Mouse (Mus musculus) heart, embryonic 16.5 days (tissue): Measurements from ENCODE around the gene Calml4. TPM values are rescaled to one million over a fixed set of nuclear protein-coding genes. Genes with fewer than 3 reads are reported as not detected.
A peak's percentile ranks its signal among the peaks of the same experiment; 100 is the strongest.
"Not testable (repeated sequence)": the region's sequence is repeated elsewhere in the genome, so short reads cannot be mapped to it uniquely, and the experiment has no call there.

Experiments used
- ATAC-seq: fragments of 200-750 bp; cut with Nextera tagmentation; replicated peaks from 2 replicates; pipeline ENCODE4 v1.8.0; 2017; ENCODE audit warnings: moderate number of reproducible peaks; ENCODE audit not compliant: insufficient read depth, low FRiP score; ENCODE audit errors: extremely low read depth
- H3K27ac ChIP-seq: fragments of 300-500 bp; sonication (generic); 2 replicates; pipeline ENCODE4 v1.5.1; 2014; ENCODE audit warnings: mild to moderate bottlenecking, low read length, control low read depth, moderate library complexity
- H3K27me3 ChIP-seq: fragments of 300-500 bp; sonication (generic); 2 replicates; pipeline ENCODE4 v1.6.1; 2014; ENCODE audit warnings: low read length, mixed read lengths; ENCODE audit not compliant: control insufficient read depth, insufficient read depth
- H3K36me3 ChIP-seq: fragments of 300-500 bp; sonication (generic); 2 replicates; pipeline ENCODE4 v1.6.1; 2014; ENCODE audit not compliant: control insufficient read depth, insufficient read depth
- H3K4me1 ChIP-seq: fragments of 300-500 bp; sonication (generic); 2 replicates; pipeline ENCODE4 v1.6.1; 2014; ENCODE audit warnings: low read length, mixed read lengths; ENCODE audit not compliant: control insufficient read depth, insufficient read depth
- H3K4me2 ChIP-seq: fragments of 300-500 bp; sonication (generic); 2 replicates; pipeline ENCODE4 v1.6.1; 2014; ENCODE audit warnings: low read depth, mild to moderate bottlenecking, control low read depth, low read length
- H3K4me3 ChIP-seq: fragments of 300-500 bp; sonication (generic); 2 replicates; pipeline ENCODE4 v1.5.1; 2014; ENCODE audit warnings: mild to moderate bottlenecking, control low read depth, low read length
- H3K9ac ChIP-seq: fragments of 300-500 bp; sonication (generic); 2 replicates; pipeline ENCODE4 v1.6.1; 2014; ENCODE audit warnings: low read length, control low read depth
- H3K9me3 ChIP-seq: fragments of 300-500 bp; sonication (generic); replicated peaks from 2 replicates; pipeline ENCODE4 v1.6.1; 2016; ENCODE audit warnings: low read length; ENCODE audit not compliant: control insufficient read depth
- whole genome bisulfite sequencing: fragments of 180-500 bp; shearing (Covaris S2); extraction: QIAGEN DNeasy Blood & Tissue Kit; methylation state at CpG from one replicate; pipeline ENCODE4 v1.1.7; 2014; 5-methylcytosine and 5-hydroxymethylcytosine counted together
- polyA plus RNA-seq: library from polyadenylated mRNA; unstranded; fragments of >200 nt; fragmentation: Nextera tagmentation; extraction: Ambion mirVana; gene quantifications from 2 replicates; pipeline ENCODE4 v1.2.1, GENCODE M21; 2015

Gene Calml4
- polyA plus RNA-seq, 1 experiment from 2014 or later = 4.2 TPM

GRCm38 (mm10) chr9:62860102-62860501, 2.2 kb downstream of the Calml4 start:
- not testable (repeated sequence) for H3K27me3 ChIP-seq, H3K9ac ChIP-seq, H3K27ac ChIP-seq, H3K4me1 ChIP-seq, ATAC-seq, H3K4me3 ChIP-seq, H3K36me3 ChIP-seq, H3K9me3 ChIP-seq, H3K4me2 ChIP-seq
- WGBS = 52% methylated on average over 6 of the region's 7 CpGs

GRCm38 (mm10) chr9:62860866-62861265, 3.0 kb downstream of the Calml4 start:
- Histone ChIP-seq H3K27me3 (no peaks in the 10 kb centered on the region), H3K4me3 (no peak overlapping the region), H3K27ac (no peak overlapping the region), H3K36me3 (no peaks in the 10 kb centered on the region), H3K4me2 (no peak overlapping the region), H3K9ac (no peak overlapping the region), H3K9me3 (no peaks in the 10 kb centered on the region), H3K4me1 (peaks cover 7% of the 10 kb centered on the region)
- no peak for ATAC-seq
- 64% methylated on average over 4 of the region's 4 CpGs for WGBS

- not testable (repeated sequence) for H3K9me3 ChIP-seq, H3K4me3 ChIP-seq, H3K27me3 ChIP-seq, H3K9ac ChIP-seq, H3K4me2 ChIP-seq, H3K4me1 ChIP-seq, H3K36me3 ChIP-seq, ATAC-seq, H3K27ac ChIP-seq
- WGBS = 85% methylated on average over 3 of the region's 4 CpGs
Measured at GRCm38 (mm10) chr9:62869236-62869635, 11.4 kb downstream of the Calml4 start.

GRCm38 (mm10) chr9:62870728-62871127, 12.8 kb downstream of the Calml4 start:
- no peaks in the 10 kb centered on the region for H3K36me3 ChIP-seq
- no peak overlapping the region for H3K4me3 ChIP-seq
- no peaks in the 10 kb centered on the region for H3K27me3 ChIP-seq
- no peaks in the 10 kb centered on the region for H3K9me3 ChIP-seq
- H3K9ac ChIP-seq = no peak overlapping the region
- no peak for ATAC-seq
- H3K4me1 ChIP-seq = no peaks in the 10 kb centered on the region
- no peak overlapping the region for H3K4me2 ChIP-seq
- no peak overlapping the region for H3K27ac ChIP-seq

- Histone ChIP-seq H3K4me2 (no peak overlapping the region), H3K36me3 (peaks cover 9% of the 10 kb centered on the region), H3K4me3 (no peak overlapping the region), H3K9ac (no peak overlapping the region), H3K27ac (no peak overlapping the region), H3K9me3 (no peaks in the 10 kb centered on the region), H3K27me3 (no peaks in the 10 kb centered on the region), H3K4me1 (peaks cover 14% of the 10 kb centered on the region)
- ATAC-seq = no peak
- WGBS = 75% methylated on average over 7 of the region's 7 CpGs
Measured at GRCm38 (mm10) chr9:62876966-62877616, 19.2 kb downstream of the Calml4 start.

- Histone ChIP-seq H3K27me3 (no peaks in the 10 kb centered on the region), H3K36me3 (peaks cover 12% of the 10 kb centered on the region), H3K27ac (no peak overlapping the region), H3K4me2 (no peak overlapping the region), H3K4me1 (peaks cover 16% of the 10 kb centered on the region), H3K9me3 (no peaks in the 10 kb centered on the region), H3K9ac (no peak overlapping the region), H3K4me3 (no peak overlapping the region)
- no peak; the same call in 1 of the 2 replicates for ATAC-seq
- WGBS = 68% methylated on average over 2 of the region's 2 CpGs
Measured at GRCm38 (mm10) chr9:62877825-62878224, 19.9 kb downstream of the Calml4 start.

- Histone ChIP-seq H3K4me2 (no peak overlapping the region), H3K36me3 (peaks cover 31% of the 10 kb centered on the region), H3K9me3 (no peaks in the 10 kb centered on the region), H3K4me3 (no peak overlapping the region), H3K27me3 (no peaks in the 10 kb centered on the region), H3K27ac (peak overlapping the region; percentile 41), H3K9ac (no peak overlapping the region), H3K4me1 (peaks cover 14% of the 10 kb centered on the region)
- ATAC-seq = peak; percentile 73
- 44% methylated on average over 12 of the region's 12 CpGs for WGBS
Measured at GRCm38 (mm10) chr9:62881871-62882270, 24.0 kb downstream of the Calml4 start.

GRCm38 (mm10) chr9:62894486-62894885, 36.6 kb downstream of the Calml4 start:
- H3K27ac ChIP-seq = peak overlapping the region; percentile 57
- 43% methylated on average over 1 of the region's 1 CpGs for WGBS
- H3K9me3 ChIP-seq = peaks cover 2% of the 10 kb centered on the region; the same call in 1 of the 2 replicates
- no peak overlapping the region for H3K4me2 ChIP-seq
- H3K36me3 ChIP-seq = peaks cover 30% of the 10 kb centered on the region
- no peak overlapping the region for H3K4me3 ChIP-seq
- no peak overlapping the region for H3K9ac ChIP-seq
- no peaks in the 10 kb centered on the region for H3K27me3 ChIP-seq
- peaks cover 5% of the 10 kb centered on the region; the same call in 1 of the 2 replicates for H3K4me1 ChIP-seq
- ATAC-seq = no peak

GRCm38 (mm10) chr9:62901736-62902135, 43.9 kb downstream of the Calml4 start:
- peaks cover 17% of the 10 kb centered on the region for H3K36me3 ChIP-seq
- no peak overlapping the region for H3K4me2 ChIP-seq
- no peaks in the 10 kb centered on the region for H3K9me3 ChIP-seq
- H3K27me3 ChIP-seq = no peaks in the 10 kb centered on the region
- no peaks in the 10 kb centered on the region for H3K4me1 ChIP-seq
- ATAC-seq = no peak
- no peak overlapping the region for H3K27ac ChIP-seq
- H3K9ac ChIP-seq = no peak overlapping the region
- H3K4me3 ChIP-seq = no peak overlapping the region
- WGBS = 90% methylated on average over 2 of the region's 2 CpGs
